Mouse (Mus musculus): ENCODE data around the gene Sat2. TPM values are rescaled to one million over a fixed set of nuclear protein-coding genes. Genes with fewer than 3 reads are reported as not detected.

Sat2 gene
- polyA plus RNA-seq, 1 experiment from 2014 or later, result 16.2 TPM

DNA sequence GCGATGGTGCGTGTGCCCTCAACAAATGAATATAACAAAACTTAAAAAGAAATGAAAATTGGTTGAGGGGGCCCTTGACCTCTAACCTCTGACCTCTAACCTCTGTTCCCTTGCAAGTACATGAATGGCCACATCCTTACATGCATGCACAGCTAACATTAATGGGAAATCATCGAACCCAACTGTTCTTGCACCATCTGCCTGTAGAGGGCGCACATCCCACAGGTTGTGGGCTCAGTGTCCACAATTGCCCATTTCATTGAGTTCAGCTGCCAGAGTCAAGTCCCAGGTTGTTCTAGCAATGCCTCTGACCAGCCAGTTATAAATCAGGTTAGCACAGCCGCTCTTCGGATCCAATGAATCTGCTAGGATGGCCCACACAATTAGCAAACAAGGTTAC lies 6.5 kb downstream of the Sat2 start:
- Histone ChIP-seq H3K9me3 (ENCODE audit: control insufficient read depth, low read length) (no peaks in the 10 kb centered on the region), H3K4me3 (ENCODE audit: low read depth, low read length) (no peak overlapping the region), H3K27me3 (ENCODE audit: control insufficient read depth, insufficient read depth, low read length) (no peaks in the 10 kb centered on the region), H3K27ac (replicated peaks; ENCODE audit: low read depth, low read length) (no peak overlapping the region), H3K9ac (ENCODE audit: low read length) (no peak overlapping the region), H3K4me2 (ENCODE audit: low read depth, severe bottlenecking) (no peak overlapping the region), H3K36me3 (ENCODE audit: control insufficient read depth, insufficient read depth, low read length) (no peaks in the 10 kb centered on the region), H3K4me1 (ENCODE audit: control insufficient read depth, insufficient read depth, low read length) (no peaks in the 10 kb centered on the region)
- 33% methylated on average over 6 of the region's 6 CpGs for WGBS
- ATAC-seq (ENCODE audit: insufficient number of reproducible peaks, low FRiP score, low TSS enrichment, low read depth), result no peak
- DNase-seq (ENCODE audit: low spot score), result peak; percentile 91

DNA sequence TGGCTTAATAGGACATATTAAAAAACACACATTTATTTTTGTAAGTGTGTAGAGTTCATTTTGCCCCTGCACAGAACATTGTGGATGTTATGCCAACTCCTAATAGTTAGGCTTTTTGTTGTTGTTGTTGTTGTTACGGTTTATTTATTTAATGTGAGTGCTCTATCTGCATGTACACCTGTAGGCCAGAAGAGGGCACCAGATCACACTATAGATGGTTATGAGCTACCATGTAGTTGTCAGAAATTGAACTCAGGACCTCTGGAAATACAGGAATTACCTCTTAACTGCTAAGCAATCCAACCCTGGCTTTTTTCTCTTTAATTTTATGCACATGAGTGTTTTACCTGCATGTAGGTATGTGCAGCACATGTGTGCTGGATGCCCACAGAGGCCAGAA lies 8.0 kb downstream of the Sat2 start:
- Histone ChIP-seq H3K4me2 (ENCODE audit: low read depth, severe bottlenecking) (no peak overlapping the region), H3K4me1 (ENCODE audit: control insufficient read depth, insufficient read depth, low read length) (no peaks in the 10 kb centered on the region), H3K27ac (replicated peaks; ENCODE audit: low read depth, low read length) (no peak overlapping the region), H3K36me3 (ENCODE audit: control insufficient read depth, insufficient read depth, low read length) (no peaks in the 10 kb centered on the region), H3K9me3 (ENCODE audit: control insufficient read depth, low read length) (no peaks in the 10 kb centered on the region), H3K9ac (ENCODE audit: low read length) (no peak overlapping the region), H3K27me3 (ENCODE audit: control insufficient read depth, insufficient read depth, low read length) (no peaks in the 10 kb centered on the region), H3K4me3 (ENCODE audit: low read depth, low read length) (no peak overlapping the region)
- 69% methylated on average over 1 of the region's 1 CpGs for WGBS
- DNase-seq (ENCODE audit: low spot score) (no peak), ATAC-seq (ENCODE audit: insufficient number of reproducible peaks, low FRiP score, low TSS enrichment, low read depth) (no peak)

DNA sequence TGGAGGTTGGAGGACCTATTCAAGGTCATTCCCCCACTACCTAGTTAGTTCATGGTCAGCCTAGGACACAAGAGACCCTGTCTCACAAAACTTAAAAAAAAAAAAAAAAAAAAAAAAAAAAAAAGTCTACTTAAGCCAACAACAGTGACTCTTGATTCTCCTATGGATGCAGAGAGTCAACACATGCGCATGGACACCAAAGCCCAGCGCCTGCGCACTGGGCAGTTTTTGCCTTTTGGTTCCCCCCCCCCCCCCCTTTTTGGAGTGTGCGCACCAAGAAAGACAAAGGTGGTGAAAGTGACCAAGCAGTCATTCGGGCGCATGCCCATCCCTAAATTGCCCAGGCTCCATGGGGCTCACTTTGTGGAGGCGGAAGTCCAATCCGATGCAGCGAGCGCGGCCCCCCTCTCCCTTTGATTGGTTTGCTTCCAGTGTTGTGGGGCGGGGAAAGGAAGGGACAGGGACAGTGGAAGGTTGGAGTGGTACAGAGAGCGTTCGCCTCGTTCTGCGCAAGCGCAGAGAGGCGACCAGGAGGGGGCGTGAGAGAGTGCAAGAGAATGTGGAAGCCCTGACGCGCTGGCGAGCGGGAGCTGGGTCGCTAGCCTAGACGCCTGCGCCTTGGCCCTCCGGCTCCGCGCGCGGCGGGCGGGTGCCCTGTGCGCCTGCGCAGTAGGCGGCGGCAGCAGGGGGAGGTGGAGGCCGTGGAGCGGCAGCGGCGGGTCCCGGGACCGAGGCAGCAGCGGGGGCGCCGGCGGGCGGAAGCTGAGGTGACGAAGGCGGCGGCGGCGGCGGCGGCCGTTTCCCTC lies 10.7 kb downstream of the Sat2 start, which contains the start of gene Fxr2:
Fxr2 (plus strand) TSS at position 707 of the 806 bp plus-strand sequence.
- ATAC-seq (ENCODE audit: insufficient number of reproducible peaks, low FRiP score, low TSS enrichment, low read depth) (peak; percentile 98), DNase-seq (ENCODE audit: low spot score) (peak; percentile 100)
- Histone ChIP-seq H3K27me3 (ENCODE audit: control insufficient read depth, insufficient read depth, low read length) (no peaks in the 10 kb centered on the region), H3K36me3 (ENCODE audit: control insufficient read depth, insufficient read depth, low read length) (no peaks in the 10 kb centered on the region; the same call in 1 of the 2 replicates), H3K27ac (replicated peaks; ENCODE audit: low read depth, low read length) (peak within 1 kb of the TSS; percentile 92), H3K4me2 (ENCODE audit: low read depth, severe bottlenecking) (peak within 1 kb of the TSS; percentile 67), H3K4me1 (ENCODE audit: control insufficient read depth, insufficient read depth, low read length) (0 out of 2 replicates have a peak, but pooled peaks cover 2% of the 10 kb centered on the region), H3K9me3 (ENCODE audit: control insufficient read depth, low read length) (no peaks in the 10 kb centered on the region), H3K4me3 (ENCODE audit: low read depth, low read length) (peak within 1 kb of the TSS; percentile 94), H3K9ac (ENCODE audit: low read length) (peak within 1 kb of the TSS; percentile 86)
- under 1% methylated on average over 40 of the region's 56 CpGs for WGBS

GRCm38 (mm10) chr11:69633128-69633866 lies 11.5 kb downstream of the Sat2 start:
- WGBS, result under 1% methylated on average over 35 of the region's 50 CpGs
- 0 out of 2 replicates have a peak, but pooled peaks cover 2% of the 10 kb centered on the region for H3K4me1 ChIP-seq (ENCODE audit: control insufficient read depth, insufficient read depth, low read length)
- no peak for DNase-seq (ENCODE audit: low spot score)

DNA sequence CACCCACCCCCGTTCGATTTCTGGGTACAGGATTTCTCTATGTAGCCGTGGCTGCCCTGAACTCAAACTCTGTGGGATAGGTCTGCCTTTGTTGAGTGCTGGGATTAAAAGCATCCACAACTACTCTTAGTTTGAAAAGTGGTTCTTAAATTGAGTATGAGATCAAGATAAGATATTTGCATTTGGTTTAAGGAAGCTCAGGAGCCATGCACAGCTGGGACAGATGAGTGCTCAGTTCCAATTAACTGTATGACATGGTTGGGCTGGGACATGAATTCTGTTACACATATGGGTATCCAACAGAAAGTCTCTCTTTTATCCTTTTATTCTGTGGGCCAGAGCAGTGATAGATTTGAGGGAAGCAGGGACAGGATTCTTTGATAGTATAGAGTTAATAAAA lies 13.6 kb downstream of the Sat2 start:
- Histone ChIP-seq H3K9ac (ENCODE audit: low read length) (no peak overlapping the region), H3K4me2 (ENCODE audit: low read depth, severe bottlenecking) (no peak overlapping the region), H3K36me3 (ENCODE audit: control insufficient read depth, insufficient read depth, low read length) (peaks cover 4% of the 10 kb centered on the region; the same call in 1 of the 2 replicates), H3K27me3 (ENCODE audit: control insufficient read depth, insufficient read depth, low read length) (no peaks in the 10 kb centered on the region), H3K4me1 (ENCODE audit: control insufficient read depth, insufficient read depth, low read length) (0 out of 2 replicates have a peak, but pooled peaks cover 2% of the 10 kb centered on the region), H3K9me3 (ENCODE audit: control insufficient read depth, low read length) (no peaks in the 10 kb centered on the region), H3K4me3 (ENCODE audit: low read depth, low read length) (no peak overlapping the region), H3K27ac (replicated peaks; ENCODE audit: low read depth, low read length) (no peak overlapping the region)
- DNase-seq (ENCODE audit: low spot score) (no peak), ATAC-seq (ENCODE audit: insufficient number of reproducible peaks, low FRiP score, low TSS enrichment, low read depth) (no peak)
- 93% methylated on average over 3 of the region's 3 CpGs for WGBS

More at GRCm38 (mm10) chr11:69633128-69633866, 11.5 kb downstream of the Sat2 start:
- peak overlapping the region; percentile 94 for H3K4me3 ChIP-seq (ENCODE audit: low read depth, low read length)
- ATAC-seq (ENCODE audit: insufficient number of reproducible peaks, low FRiP score, low TSS enrichment, low read depth), result peak; percentile 48
- peak overlapping the region; percentile 92 for H3K27ac ChIP-seq (replicated peaks; ENCODE audit: low read depth, low read length)
- H3K36me3 ChIP-seq (ENCODE audit: control insufficient read depth, insufficient read depth, low read length), result no peaks in the 10 kb centered on the region; the same call in 1 of the 2 replicates
- H3K9ac ChIP-seq (ENCODE audit: low read length), result peak overlapping the region; percentile 86
- no peaks in the 10 kb centered on the region for H3K27me3 ChIP-seq (ENCODE audit: control insufficient read depth, insufficient read depth, low read length)
- H3K4me2 ChIP-seq (ENCODE audit: low read depth, severe bottlenecking), result peak overlapping the region; percentile 67
- H3K9me3 ChIP-seq (ENCODE audit: control insufficient read depth, low read length), result no peaks in the 10 kb centered on the region

- DNase-seq (ENCODE audit: low spot score) (no peak), ATAC-seq (ENCODE audit: insufficient number of reproducible peaks, low FRiP score, low TSS enrichment, low read depth) (no peak)
- H3K9ac ChIP-seq (ENCODE audit: low read length), result no peak overlapping the region
- H3K27ac ChIP-seq (replicated peaks; ENCODE audit: low read depth, low read length), result no peak overlapping the region
- no peaks in the 10 kb centered on the region for H3K4me1 ChIP-seq (ENCODE audit: control insufficient read depth, insufficient read depth, low read length)
- WGBS, result 97% methylated on average over 5 of the region's 5 CpGs
- H3K4me3 ChIP-seq (ENCODE audit: low read depth, low read length), result no peak overlapping the region
- H3K27me3 ChIP-seq (ENCODE audit: control insufficient read depth, insufficient read depth, low read length), result no peaks in the 10 kb centered on the region
- no peak overlapping the region for H3K4me2 ChIP-seq (ENCODE audit: low read depth, severe bottlenecking)
- peaks cover 56% of the 10 kb centered on the region for H3K36me3 ChIP-seq (ENCODE audit: control insufficient read depth, insufficient read depth, low read length)
- no peaks in the 10 kb centered on the region for H3K9me3 ChIP-seq (ENCODE audit: control insufficient read depth, low read length)
These were observed 24.0 kb downstream of the Sat2 start for GRCm38 (mm10) chr11:69645860-69646259.

DNA sequence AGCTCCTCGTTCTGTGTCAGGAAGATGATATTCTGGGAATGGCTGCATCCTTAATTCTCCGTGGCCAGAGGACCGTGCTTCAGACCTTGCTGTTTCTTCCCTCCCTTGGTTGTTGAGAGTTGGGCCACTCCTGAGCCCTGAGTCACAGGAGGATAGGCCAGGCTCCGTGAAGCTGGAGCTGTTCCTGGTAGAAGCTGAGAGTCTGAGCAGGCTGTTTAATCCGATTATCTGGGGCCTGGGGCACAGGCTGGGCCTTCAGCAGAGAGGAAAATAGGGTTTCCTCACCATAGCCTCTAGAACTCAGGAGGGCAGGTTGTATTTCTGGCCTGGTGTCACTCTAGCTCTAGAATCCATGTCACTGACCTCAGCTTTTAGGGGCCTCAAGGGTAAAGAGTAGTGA lies 31.6 kb downstream of the Sat2 start:
- no peak overlapping the region for H3K9ac ChIP-seq (ENCODE audit: low read length)
- H3K27ac ChIP-seq (replicated peaks; ENCODE audit: low read depth, low read length), result no peak overlapping the region
- DNase-seq (ENCODE audit: low spot score), result no peak
- H3K4me3 ChIP-seq (ENCODE audit: low read depth, low read length), result no peak overlapping the region
- WGBS, result 77% methylated on average over 5 of the region's 5 CpGs
- H3K9me3 ChIP-seq (ENCODE audit: control insufficient read depth, low read length), result no peaks in the 10 kb centered on the region
- no peak for ATAC-seq (ENCODE audit: insufficient number of reproducible peaks, low FRiP score, low TSS enrichment, low read depth)
- H3K27me3 ChIP-seq (ENCODE audit: control insufficient read depth, insufficient read depth, low read length), result no peaks in the 10 kb centered on the region
- H3K4me2 ChIP-seq (ENCODE audit: low read depth, severe bottlenecking), result no peak overlapping the region
- H3K36me3 ChIP-seq (ENCODE audit: control insufficient read depth, insufficient read depth, low read length), result peaks cover 50% of the 10 kb centered on the region
- peaks cover 19% of the 10 kb centered on the region for H3K4me1 ChIP-seq (ENCODE audit: control insufficient read depth, insufficient read depth, low read length)

DNA sequence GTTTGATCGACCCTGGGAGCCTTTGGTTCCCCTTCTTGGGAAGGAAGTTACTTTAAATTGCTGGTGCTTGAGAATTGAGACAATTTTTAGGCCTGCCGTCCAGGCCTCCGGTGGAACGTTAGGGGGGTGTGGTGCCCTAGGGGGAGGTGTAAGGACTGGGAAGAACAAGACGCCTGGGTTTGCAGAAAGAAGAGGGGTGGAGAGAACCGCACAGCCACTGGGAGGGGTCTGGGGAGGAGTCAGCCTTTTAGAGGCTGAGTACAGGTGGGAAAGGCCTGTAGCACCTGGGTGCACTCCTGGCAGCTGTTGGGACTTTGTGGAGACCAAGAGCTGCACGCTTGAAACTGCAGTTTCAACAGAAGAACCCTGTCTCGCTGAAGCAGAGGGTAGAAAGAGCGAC lies 32.9 kb downstream of the Sat2 start:
- H3K4me2 ChIP-seq (ENCODE audit: low read depth, severe bottlenecking), result no peak overlapping the region
- H3K9me3 ChIP-seq (ENCODE audit: control insufficient read depth, low read length), result no peaks in the 10 kb centered on the region
- peaks cover 48% of the 10 kb centered on the region for H3K36me3 ChIP-seq (ENCODE audit: control insufficient read depth, insufficient read depth, low read length)
- H3K4me1 ChIP-seq (ENCODE audit: control insufficient read depth, insufficient read depth, low read length), result peaks cover 19% of the 10 kb centered on the region
- WGBS, result 35% methylated on average over 9 of the region's 9 CpGs
- no peak for DNase-seq (ENCODE audit: low spot score)
- ATAC-seq (ENCODE audit: insufficient number of reproducible peaks, low FRiP score, low TSS enrichment, low read depth), result no peak
- peak overlapping the region; percentile 65 for H3K27ac ChIP-seq (replicated peaks; ENCODE audit: low read depth, low read length)
- H3K27me3 ChIP-seq (ENCODE audit: control insufficient read depth, insufficient read depth, low read length), result no peaks in the 10 kb centered on the region
- H3K4me3 ChIP-seq (ENCODE audit: low read depth, low read length), result no peak overlapping the region
- no peak overlapping the region for H3K9ac ChIP-seq (ENCODE audit: low read length)
